Mouse (Mus musculus): ENCODE results near the gene Tbc1d14.

Tbc1d14 gene

GRCm38 (mm10) chr5:36462810-36463209, 130.3 kb downstream of the Tbc1d14 start:
- peak; percentile 91 for DNase-seq (ENCODE audit: low spot score)

DNA sequence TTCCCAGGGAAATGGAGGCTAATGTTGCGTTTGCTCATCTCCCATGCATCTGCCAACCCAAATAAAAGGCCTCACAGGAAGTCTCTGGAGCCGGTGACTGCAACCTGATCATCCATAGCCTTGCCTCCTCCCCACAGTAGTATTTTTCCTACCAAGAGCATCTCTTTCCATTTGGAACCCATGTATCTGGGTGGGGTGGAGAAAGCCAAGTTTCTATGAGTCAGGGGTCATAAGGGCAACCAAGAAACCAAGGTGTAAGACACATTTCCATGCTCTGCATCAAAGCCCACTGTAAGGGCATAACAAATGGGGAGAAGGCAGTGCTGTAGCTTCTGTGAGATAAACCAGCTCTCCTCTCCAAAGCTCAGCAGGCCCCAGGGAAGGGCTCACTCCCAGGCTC, 131.8 kb downstream of the Tbc1d14 start:
- DNase-seq (ENCODE audit: low spot score): no peak

DNA sequence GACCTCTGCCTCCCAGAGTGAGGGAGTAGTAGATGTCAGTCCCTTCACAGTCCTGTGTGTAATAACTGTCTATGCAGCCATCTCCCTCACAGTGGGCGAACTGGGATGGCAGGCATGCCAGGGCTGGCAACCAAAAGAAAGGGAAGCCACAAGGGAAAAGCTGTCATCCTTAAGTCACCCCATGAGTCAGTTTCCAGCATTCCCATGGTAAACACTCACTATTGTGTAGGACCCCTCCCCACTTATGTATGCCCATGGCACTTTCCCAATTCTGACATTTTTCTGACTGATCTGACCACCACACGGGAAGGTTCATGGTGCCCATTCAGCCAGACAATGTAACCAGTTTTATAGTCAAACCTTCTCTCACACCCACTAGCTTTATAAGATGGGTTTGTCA, 132.4 kb downstream of the Tbc1d14 start:
- DNase-seq (ENCODE audit: low spot score): no peak

GRCm38 (mm10) chr5:36458926-36459325, 134.2 kb downstream of the Tbc1d14 start:
- DNase-seq (ENCODE audit: low spot score): peak; percentile 71

DNA sequence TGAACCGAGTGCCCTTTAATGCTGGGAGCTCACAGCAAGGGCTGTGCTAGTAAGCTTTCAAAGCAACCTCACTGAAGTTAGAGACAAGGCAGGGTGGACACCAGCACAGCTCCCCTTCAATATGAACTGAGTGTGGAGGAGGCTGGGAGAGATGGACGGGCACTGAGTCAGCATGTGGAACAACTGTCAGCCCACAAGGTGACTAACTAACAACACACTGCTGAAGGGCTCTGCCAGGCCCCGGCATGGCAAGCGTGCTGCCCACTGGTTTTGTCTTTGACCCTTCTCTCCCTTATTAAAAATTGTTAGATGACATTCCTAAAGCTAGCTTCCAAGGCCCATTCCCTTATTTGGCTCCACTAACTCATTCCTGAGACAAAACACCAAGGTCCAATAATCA, 135.4 kb downstream of the Tbc1d14 start:
- no peak for DNase-seq (ENCODE audit: low spot score)

DNA sequence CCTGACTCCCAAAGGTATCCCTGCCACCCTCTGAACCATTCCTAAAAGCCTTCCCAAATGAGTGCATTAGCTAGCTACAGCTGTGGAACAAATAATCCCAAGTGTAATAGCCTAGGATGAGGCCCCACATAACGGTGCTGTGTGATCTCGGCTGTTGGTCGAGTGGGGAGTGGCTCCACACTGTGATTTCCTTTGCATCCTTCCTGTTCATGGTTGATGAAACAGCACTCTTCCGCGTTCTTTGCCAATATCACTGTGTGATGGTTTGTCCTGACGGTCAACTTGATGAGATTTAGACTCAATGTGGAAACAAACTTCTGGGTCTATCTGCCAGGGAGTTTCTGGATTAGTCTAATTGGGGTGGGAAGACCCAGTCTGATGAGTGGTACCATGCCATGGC, 140.3 kb downstream of the Tbc1d14 start:
- DNase-seq (ENCODE audit: low spot score): no peak

DNA sequence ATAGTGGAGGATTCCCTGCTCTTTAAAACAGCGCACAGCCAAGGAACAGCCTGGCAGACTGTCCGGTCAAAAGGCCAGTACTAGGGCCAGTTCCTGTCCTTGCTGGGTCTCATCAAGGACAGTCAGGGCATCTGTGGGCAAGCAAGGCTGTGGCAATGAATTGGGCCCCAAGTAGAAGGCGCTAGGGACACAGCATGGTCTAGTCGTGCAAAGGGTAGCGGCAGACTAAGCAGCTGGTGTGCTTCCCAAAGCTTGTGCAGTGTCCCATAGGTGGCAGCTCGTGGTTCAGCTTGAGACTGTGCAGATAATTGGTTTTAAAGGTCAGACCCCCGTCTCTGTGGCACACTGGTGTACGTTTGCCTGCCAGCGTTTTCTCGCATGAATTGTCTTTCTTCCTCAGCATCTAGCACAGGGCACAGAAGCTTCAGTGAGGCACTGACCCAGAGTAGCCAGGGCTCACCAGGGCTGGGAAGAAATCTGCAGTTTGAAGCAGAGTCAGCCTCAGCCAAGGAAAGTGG, 141.1 kb downstream of the Tbc1d14 start:
- DNase-seq (ENCODE audit: low spot score): no peak

DNA sequence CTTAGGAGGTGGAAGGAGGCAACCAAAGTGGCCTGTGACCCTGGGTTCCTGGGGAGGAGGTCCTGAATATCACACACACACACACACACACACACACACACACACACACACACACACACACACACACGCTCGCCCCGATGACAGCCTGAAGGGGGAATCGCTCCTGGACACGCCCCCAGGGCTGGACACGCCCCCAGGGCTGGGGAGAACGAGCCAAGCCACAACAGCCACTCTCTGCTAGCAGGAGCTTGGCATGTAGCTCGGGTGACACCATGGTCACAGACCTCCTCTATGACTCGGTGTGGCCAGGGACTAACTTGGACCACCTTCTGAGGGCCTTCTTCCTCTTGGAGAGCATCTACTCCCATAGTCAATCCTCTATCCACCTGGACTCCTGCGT, 142.0 kb downstream of the Tbc1d14 start:
- no peak for DNase-seq (ENCODE audit: low spot score)

DNA sequence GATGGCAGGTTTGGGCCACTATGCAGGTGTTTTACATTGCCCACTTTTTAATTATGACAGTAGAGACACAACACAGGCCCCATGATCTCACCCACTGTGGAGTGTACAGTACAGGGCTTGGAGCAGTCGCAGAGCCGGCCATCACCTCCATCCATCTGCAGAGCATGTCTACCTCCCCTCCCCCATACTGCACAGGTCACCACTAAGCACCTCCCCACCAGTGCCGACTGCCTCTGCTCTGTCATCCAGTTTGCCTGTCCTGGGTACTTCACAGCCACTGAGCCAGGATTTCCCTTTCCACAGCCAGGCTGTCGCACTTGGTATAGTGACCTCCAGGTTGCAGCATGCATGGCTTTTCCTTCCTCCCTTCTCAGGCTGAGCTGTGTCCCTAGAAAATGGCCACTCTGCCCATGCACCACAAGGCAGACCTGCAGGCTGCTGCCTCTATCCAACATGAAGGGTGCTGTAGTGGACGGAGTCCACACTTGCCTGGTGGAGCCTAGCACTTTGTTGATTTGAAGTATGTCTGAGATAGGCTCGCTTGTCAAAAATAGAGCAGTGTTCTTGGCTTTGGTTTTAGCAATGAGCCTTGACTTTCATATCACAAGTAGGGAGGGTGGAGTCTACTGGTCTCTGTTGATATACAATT, 143.2 kb downstream of the Tbc1d14 start:
- DNase-seq (ENCODE audit: low spot score): no peak

DNA sequence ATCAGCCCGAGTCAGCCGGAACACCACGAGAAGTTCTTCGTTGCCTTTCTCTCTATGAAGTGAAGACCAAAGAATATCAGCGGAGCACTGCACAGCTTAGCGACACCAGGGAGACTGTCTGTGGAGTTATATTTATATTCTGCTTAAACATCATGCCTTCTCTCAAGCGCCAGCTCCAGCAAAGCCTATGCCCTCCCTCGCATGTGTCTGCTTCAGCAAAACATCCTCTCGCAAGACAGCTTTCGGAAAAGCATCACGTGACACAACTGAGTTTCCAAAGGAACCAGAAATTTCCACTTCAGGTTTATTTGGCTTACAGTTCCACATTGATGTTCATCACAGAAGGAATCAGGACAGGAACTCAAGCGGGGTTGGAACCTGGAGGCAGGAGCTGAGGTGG, 145.2 kb downstream of the Tbc1d14 start:
- no peak for DNase-seq (ENCODE audit: low spot score)

GRCm38 (mm10) chr5:36446166-36446890, 146.7 kb downstream of the Tbc1d14 start:
- no peak for DNase-seq (ENCODE audit: low spot score)

- no peak for DNase-seq (ENCODE audit: low spot score)
Observed at GRCm38 (mm10) chr5:36445028-36445427, 148.0 kb downstream of the Tbc1d14 start.

DNA sequence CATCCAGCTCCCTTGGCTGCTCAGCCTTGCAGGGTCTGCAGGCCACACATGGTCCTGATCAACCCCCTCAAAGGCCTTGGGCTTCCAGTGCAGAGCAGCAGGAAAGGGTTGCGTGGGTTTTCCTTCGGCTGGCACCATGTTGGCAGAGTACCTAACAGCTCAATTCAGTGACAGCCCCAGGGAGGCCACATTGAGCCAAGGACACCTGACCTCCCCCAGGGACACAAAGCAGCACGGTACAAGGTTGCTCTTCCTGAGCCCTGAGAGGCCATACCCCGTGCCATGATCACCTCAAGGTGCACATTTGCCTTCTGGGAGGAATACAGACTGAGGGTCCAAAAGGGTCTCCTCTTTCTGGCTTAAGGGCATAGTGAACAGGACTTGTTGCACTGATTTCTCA, 148.5 kb downstream of the Tbc1d14 start:
- no peak for DNase-seq (ENCODE audit: low spot score)

GRCm38 (mm10) chr5:36440741-36441140, 152.3 kb downstream of the Tbc1d14 start:
- no peak for DNase-seq (ENCODE audit: low spot score)

All from testis, postnatal 10 days (tissue).